Mouse (Mus musculus) midbrain, postnatal 0 days (tissue): ENCODE measurements around the gene Zfp579. TPM values are rescaled to one million over a fixed set of nuclear protein-coding genes. Genes with fewer than 3 reads are reported as not detected.

Experiments
- ATAC-seq: fragments of 200-750 bp; cut with Nextera tagmentation; 2 replicates; pipeline ENCODE4 v1.8.0; 2017; ENCODE audit warnings: moderate number of reproducible peaks, mild to moderate bottlenecking, moderate TSS enrichment, moderate library complexity; ENCODE audit not compliant: low FRiP score
- DNase-seq: peaks from one replicate; pipeline ENCODE4 v3.0.0-alpha.2; 2015; ENCODE audit warnings: low spot score
- H3K27ac ChIP-seq: fragments of 300-500 bp; sonication (generic); 2 replicates; pipeline ENCODE4 v1.5.1; 2014; ENCODE audit warnings: low read depth, mild to moderate bottlenecking, low read length, mixed read lengths
- H3K27me3 ChIP-seq: fragments of 300-500 bp; sonication (generic); 2 replicates; pipeline ENCODE4 v1.6.1; 2014; ENCODE audit warnings: low read length, control low read depth, mixed read lengths; ENCODE audit not compliant: insufficient read depth
- H3K36me3 ChIP-seq: fragments of 300-500 bp; sonication (generic); 2 replicates; pipeline ENCODE4 v1.6.1; 2014; ENCODE audit warnings: low read length, control low read depth, mixed read lengths; ENCODE audit not compliant: insufficient read depth
- H3K4me1 ChIP-seq: fragments of 300-500 bp; sonication (generic); 2 replicates; pipeline ENCODE4 v1.6.1; 2014; ENCODE audit warnings: mild to moderate bottlenecking, control low read depth, antibody characterized with exemption, low read length, mixed read lengths; ENCODE audit not compliant: insufficient read depth
- H3K4me2 ChIP-seq: fragments of 300-500 bp; sonication (generic); 2 replicates; pipeline ENCODE4 v1.6.1; 2014; ENCODE audit warnings: low read depth, mild to moderate bottlenecking, low read length, mixed read lengths; ENCODE audit not compliant: poor library complexity, severe bottlenecking
- H3K4me3 ChIP-seq: fragments of 300-500 bp; sonication (generic); 2 replicates; pipeline ENCODE4 v1.5.1; 2014; ENCODE audit warnings: low read depth, mild to moderate bottlenecking, low read length, moderate library complexity
- H3K9ac ChIP-seq: fragments of 300-500 bp; sonication (generic); replicated peaks from 2 replicates; pipeline ENCODE4 v1.6.1; 2014; ENCODE audit warnings: mild to moderate bottlenecking, low read length, moderate library complexity, mixed read lengths; ENCODE audit not compliant: poor library complexity, severe bottlenecking
- H3K9me3 ChIP-seq: fragments of 300-500 bp; sonication (generic); 2 replicates; pipeline ENCODE4 v1.6.1; 2016; ENCODE audit warnings: low read length, control low read depth
- CTCF ChIP-seq: IDR thresholded peaks from 2 replicates; pipeline ENCODE4 v1.5.1; 2016; ENCODE audit warnings: antibody characterized with exemption, mild to moderate bottlenecking
- WGBS: fragments of 180-500 bp; shearing (Covaris S2); extraction: QIAGEN DNeasy Blood & Tissue Kit; methylation state at CpG from one replicate; pipeline ENCODE4 v1.1.7; 2014; 5-methylcytosine and 5-hydroxymethylcytosine counted together
- polyA plus RNA-seq: library from polyadenylated mRNA; unstranded; fragments of >200 nt; fragmentation: Nextera tagmentation; extraction: Ambion mirVana; gene quantifications from 2 replicates; pipeline ENCODE4 v1.2.1, GENCODE M21; 2015
- total RNA-seq: library from RNA; depleted of rRNA; stranded (reverse); fragments of >200 nt; gene quantifications from 2 replicates; pipeline ENCODE4 v1.2.3, GENCODE M21; 2014; rRNA removed

Gene Zfp579
- total and polyA plus RNA-seq, 2 experiments from 2014 or later, result 43.3 to 54.3 TPM

DNA sequence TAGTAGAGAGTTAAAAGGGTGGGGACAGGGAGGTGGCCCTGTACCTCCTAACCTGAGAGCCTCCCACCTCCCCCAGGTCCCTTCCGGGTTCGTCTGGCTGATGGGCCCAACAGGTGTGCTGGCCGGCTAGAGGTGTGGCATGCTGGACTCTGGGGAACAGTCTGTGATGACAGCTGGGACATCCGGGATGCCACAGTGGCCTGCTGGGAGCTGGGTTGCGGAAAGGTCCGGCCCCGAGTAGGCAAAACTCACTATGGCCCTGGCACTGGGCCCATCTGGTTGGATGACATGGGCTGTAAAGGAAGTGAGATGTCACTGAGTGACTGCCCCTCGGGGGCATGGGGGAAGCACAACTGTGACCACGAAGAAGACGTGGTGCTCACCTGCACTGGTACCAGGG, 59.1 kb downstream of the Zfp579 start:
- H3K9ac ChIP-seq, result no peak overlapping the region
- no peaks in the 10 kb centered on the region for H3K27me3 ChIP-seq
- no peak for TF ChIP-seq CTCF
- no peak overlapping the region for H3K27ac ChIP-seq
- ATAC-seq (no peak), DNase-seq (no peak)
- H3K36me3 ChIP-seq, result no peaks in the 10 kb centered on the region
- 80% methylated on average over 10 of the region's 10 CpGs for WGBS
- no peak overlapping the region for H3K4me3 ChIP-seq
- H3K4me2 ChIP-seq, result no peak overlapping the region
- H3K9me3 ChIP-seq, result no peaks in the 10 kb centered on the region
- H3K4me1 ChIP-seq, result no peaks in the 10 kb centered on the region

DNA sequence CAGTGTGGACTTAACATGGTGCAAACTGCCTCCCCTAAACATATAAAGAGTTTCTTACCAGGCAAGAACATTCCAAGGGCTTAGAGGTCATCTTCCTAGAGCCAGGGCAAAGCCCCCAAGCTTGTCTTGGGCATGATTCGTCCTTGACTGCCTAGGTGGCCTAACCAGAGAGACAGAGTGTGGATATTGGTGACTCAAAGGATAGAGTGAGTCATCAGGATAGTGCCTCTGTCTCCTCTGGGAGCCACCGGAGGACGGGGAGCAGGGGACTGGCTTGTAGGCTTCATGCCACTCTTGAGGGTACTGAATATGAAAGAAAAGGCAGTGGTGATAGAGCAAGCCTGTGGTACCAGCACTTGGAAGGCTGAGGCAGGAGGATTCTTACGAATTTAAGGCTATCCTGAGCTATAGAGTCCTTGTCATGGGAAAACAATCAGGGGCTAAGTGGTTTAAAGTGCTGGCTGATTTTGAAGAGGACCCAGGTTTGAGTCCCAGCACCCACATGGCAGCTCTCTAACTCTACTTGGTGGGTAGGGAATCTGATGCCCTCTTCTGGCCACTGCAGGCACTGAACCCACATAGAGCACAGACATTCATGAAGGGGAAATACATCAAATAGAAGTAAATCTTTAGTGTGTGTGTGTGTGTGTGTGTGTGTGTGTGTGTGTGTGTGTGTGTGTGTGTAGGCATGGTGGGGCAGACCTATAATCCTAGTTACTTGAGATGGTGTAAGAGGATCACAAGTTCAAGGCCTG, 61.6 kb downstream of the Zfp579 start:
- Histone ChIP-seq H3K36me3 (no peaks in the 10 kb centered on the region), H3K9ac (no peak overlapping the region), H3K9me3 (no peaks in the 10 kb centered on the region), H3K27me3 (no peaks in the 10 kb centered on the region), H3K4me3 (no peak overlapping the region), H3K27ac (no peak overlapping the region), H3K4me1 (no peaks in the 10 kb centered on the region), H3K4me2 (no peak overlapping the region)
- DNase-seq (no peak), ATAC-seq (no peak)
- no peak for TF ChIP-seq CTCF
- WGBS, result 81% methylated on average over 4 of the region's 4 CpGs

Other genes with a start within 250 kb of the Zfp579 start
Only the 30 nearest of the 31 such genes appear.
- gene Fam71e2, start 224.9 kb downstream of the Zfp579 start, total RNA-seq, result not detected in 2 replicates
- not detected in 2 replicates for gene Fam71e2, start 224.9 kb downstream of the Zfp579 start, polyA plus RNA-seq
- 1.4 and 2.0 TPM in 2 replicates for gene Il11, start 213.3 kb downstream of the Zfp579 start, total RNA-seq
- 1.7 and 2.5 TPM in 2 replicates for gene Il11, start 213.3 kb downstream of the Zfp579 start, polyA plus RNA-seq
- not detected in 2 replicates for gene Tmem190, start 213.2 kb downstream of the Zfp579 start, total RNA-seq
- gene Tmem190, start 213.2 kb downstream of the Zfp579 start, polyA plus RNA-seq, result 0.39 and 0.48 TPM in 2 replicates
- gene Tmem238, start 206.5 kb downstream of the Zfp579 start, total RNA-seq, result 14.6 and 16.6 TPM in 2 replicates
- 16.0 and 18.2 TPM in 2 replicates for gene Tmem238, start 206.5 kb downstream of the Zfp579 start, polyA plus RNA-seq
- gene Rpl28, start 203.3 kb downstream of the Zfp579 start, total RNA-seq, result 131 and 177 TPM in 2 replicates
- 289 TPM in 2 replicates for gene Rpl28, start 203.3 kb downstream of the Zfp579 start, polyA plus RNA-seq
- gene Ube2s, start 183.6 kb downstream of the Zfp579 start, total RNA-seq, result 264 and 276 TPM in 2 replicates
- 207 and 210 TPM in 2 replicates for gene Ube2s, start 183.6 kb downstream of the Zfp579 start, polyA plus RNA-seq
- 51.4 and 68.5 TPM in 2 replicates for gene Shisa7, start 151.5 kb downstream of the Zfp579 start, total RNA-seq
- 9.3 and 10.1 TPM in 2 replicates for gene Shisa7, start 151.5 kb downstream of the Zfp579 start, polyA plus RNA-seq
- gene Isoc2b, start 125.9 kb downstream of the Zfp579 start, total RNA-seq, result 1.0 and 2.0 TPM in 2 replicates
- 3.7 and 5.8 TPM in 2 replicates for gene Isoc2b, start 125.9 kb downstream of the Zfp579 start, polyA plus RNA-seq
- 5.8 and 7.7 TPM in 2 replicates for gene Isoc2a, start 119.0 kb downstream of the Zfp579 start, total RNA-seq
- 0.38 and 0.52 TPM in 2 replicates for gene Isoc2a, start 119.0 kb downstream of the Zfp579 start, polyA plus RNA-seq
- gene Gm36210, start 89.6 kb downstream of the Zfp579 start, total RNA-seq, result 0.57 TPM in 1 of 2 replicates, not detected in the other
- gene Gm36210, start 89.6 kb downstream of the Zfp579 start, polyA plus RNA-seq, result 0.32 and 0.43 TPM in 2 replicates
- gene Zfp628, start 80.9 kb downstream of the Zfp579 start, total RNA-seq, result 10.6 and 12.3 TPM in 2 replicates
- 5.1 and 5.6 TPM in 2 replicates for gene Zfp628, start 80.9 kb downstream of the Zfp579 start, polyA plus RNA-seq
- 44.8 and 49.7 TPM in 2 replicates for gene Nat14, start 74.1 kb downstream of the Zfp579 start, total RNA-seq
- gene Nat14, start 74.1 kb downstream of the Zfp579 start, polyA plus RNA-seq, result 33.2 and 35.9 TPM in 2 replicates
- 1.9 and 3.4 TPM in 2 replicates for gene Ssc5d, start 70.4 kb downstream of the Zfp579 start, total RNA-seq
- gene Ssc5d, start 70.4 kb downstream of the Zfp579 start, polyA plus RNA-seq, result 1.2 and 1.6 TPM in 2 replicates
- gene Sbk2, start 31.8 kb downstream of the Zfp579 start, total RNA-seq, result 0.49 TPM in 1 of 2 replicates, not detected in the other
- 0.20 TPM in 1 of 2 replicates, not detected in the other for gene Sbk2, start 31.8 kb downstream of the Zfp579 start, polyA plus RNA-seq
- 0.49 and 1.8 TPM in 2 replicates for gene Sbk3, start 25.0 kb downstream of the Zfp579 start, total RNA-seq
- gene Sbk3, start 25.0 kb downstream of the Zfp579 start, polyA plus RNA-seq, result 0.45 and 0.46 TPM in 2 replicates
- gene Zfp524, start 18.3 kb upstream of the Zfp579 start, total RNA-seq, result 3.9 and 7.3 TPM in 2 replicates
- 2.9 and 3.5 TPM in 2 replicates for gene Zfp524, start 18.3 kb upstream of the Zfp579 start, polyA plus RNA-seq
- 35.5 and 36.1 TPM in 2 replicates for gene Fiz1, start 18.5 kb upstream of the Zfp579 start, total RNA-seq
- gene Fiz1, start 18.5 kb upstream of the Zfp579 start, polyA plus RNA-seq, result 22.8 and 25.7 TPM in 2 replicates
- gene Gm44973, start 19.3 kb upstream of the Zfp579 start, total RNA-seq, result not detected in 2 replicates
- 1.2 and 2.6 TPM in 2 replicates for gene Gm44973, start 19.3 kb upstream of the Zfp579 start, polyA plus RNA-seq
- 35.0 and 48.4 TPM in 2 replicates for gene Zfp865, start 24.2 kb upstream of the Zfp579 start, total RNA-seq
- 5.5 and 6.8 TPM in 2 replicates for gene Zfp865, start 24.2 kb upstream of the Zfp579 start, polyA plus RNA-seq
- 65.6 and 68.8 TPM in 2 replicates for gene Ccdc106, start 24.4 kb upstream of the Zfp579 start, total RNA-seq
- gene Ccdc106, start 24.4 kb upstream of the Zfp579 start, polyA plus RNA-seq, result 75.4 and 77.3 TPM in 2 replicates
- not detected in 2 replicates for gene 4632433K11Rik, start 38.0 kb upstream of the Zfp579 start, total RNA-seq
- gene 4632433K11Rik, start 38.0 kb upstream of the Zfp579 start, polyA plus RNA-seq, result not detected in 2 replicates
- 5.0 and 8.0 TPM in 2 replicates for gene Zfp784, start 42.3 kb upstream of the Zfp579 start, total RNA-seq
- gene Zfp784, start 42.3 kb upstream of the Zfp579 start, polyA plus RNA-seq, result 4.3 and 5.4 TPM in 2 replicates
- 55.6 and 77.7 TPM in 2 replicates for gene Zfp580, start 55.4 kb upstream of the Zfp579 start, total RNA-seq
- gene Zfp580, start 55.4 kb upstream of the Zfp579 start, polyA plus RNA-seq, result 154 and 157 TPM in 2 replicates
- gene U2af2, start 66.0 kb upstream of the Zfp579 start, total RNA-seq, result 157 and 161 TPM in 2 replicates
- gene U2af2, start 66.0 kb upstream of the Zfp579 start, polyA plus RNA-seq, result 74.7 and 78.2 TPM in 2 replicates
- gene Epn1, start 84.1 kb upstream of the Zfp579 start, total RNA-seq, result 399 and 484 TPM in 2 replicates
- gene Epn1, start 84.1 kb upstream of the Zfp579 start, polyA plus RNA-seq, result 130 and 134 TPM in 2 replicates
- gene Rfpl4, start 120.8 kb upstream of the Zfp579 start, total RNA-seq, result not detected in 2 replicates
- not detected in 2 replicates for gene Rfpl4, start 120.8 kb upstream of the Zfp579 start, polyA plus RNA-seq
- 1.3 TPM in 1 of 2 replicates, not detected in the other for gene Rasl2-9, start 129.8 kb upstream of the Zfp579 start, total RNA-seq
- gene Rasl2-9, start 129.8 kb upstream of the Zfp579 start, polyA plus RNA-seq, result 0.57 and 0.72 TPM in 2 replicates
- gene Vmn1r55, start 153.5 kb upstream of the Zfp579 start, total RNA-seq, result not detected in 2 replicates
- gene Vmn1r55, start 153.5 kb upstream of the Zfp579 start, polyA plus RNA-seq, result not detected in 2 replicates
- not detected in 2 replicates for gene Vmn1r56, start 200.6 kb upstream of the Zfp579 start, total RNA-seq
- gene Vmn1r56, start 200.6 kb upstream of the Zfp579 start, polyA plus RNA-seq, result not detected in 2 replicates
- not detected in 2 replicates for gene Vmn1r57, start 222.3 kb upstream of the Zfp579 start, total RNA-seq
- not detected in 2 replicates for gene Vmn1r57, start 222.3 kb upstream of the Zfp579 start, polyA plus RNA-seq